Mouse (Mus musculus): ENCODE results near the gene Rcsd1. TPM values are rescaled to one million over a fixed set of nuclear protein-coding genes. Genes with fewer than 3 reads are reported as not detected.

The Rcsd1 gene
- polyA plus RNA-seq, 1 experiment: 4.6 TPM

DNA sequence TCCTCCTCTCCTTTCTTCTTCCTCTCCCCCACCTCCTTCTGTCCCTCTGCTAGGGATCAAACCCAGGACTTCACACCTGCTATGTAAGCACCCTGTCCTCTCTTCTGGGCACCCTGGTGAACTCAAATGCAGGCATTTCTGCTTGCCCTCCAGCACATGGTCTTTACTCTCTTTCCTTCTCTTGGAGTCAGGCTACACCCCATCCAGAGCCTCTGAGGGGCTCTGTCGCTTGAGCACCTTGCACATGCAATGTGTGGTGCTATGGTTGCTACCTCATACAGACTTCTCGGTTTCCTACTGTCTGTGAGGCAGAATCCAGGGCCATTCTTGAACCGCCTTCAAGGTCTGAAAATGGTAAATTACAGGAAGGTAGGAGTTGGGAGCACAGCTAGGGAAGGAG, 4.7 kb downstream of the Rcsd1 start:
- no peak for DNase-seq
- H3K27ac ChIP-seq (ENCODE audit: insufficient read depth, low read length): no peak overlapping the region
- no peak overlapping the region for H3K4me3 ChIP-seq (replicated peaks; ENCODE audit: insufficient read depth, low read depth, low read length)
- H3K4me1 ChIP-seq (ENCODE audit: control insufficient read depth, insufficient read depth, low read length): no peaks in the 10 kb centered on the region; the same call in 1 of the 2 replicates
- no peaks in the 10 kb centered on the region for H3K27me3 ChIP-seq (ENCODE audit: control insufficient read depth, insufficient read depth, low read length)
- TF ChIP-seq CTCF (IDR thresholded peaks at IDR 0.05; ENCODE audit: borderline replicate concordance, insufficient read depth, low read depth, low read length) (no peak), POLR2A (IDR thresholded peaks at IDR 0.05; ENCODE audit: borderline replicate concordance, insufficient read depth, low read length) (no peak)
- 94% methylated on average over 3 of the region's 3 CpGs for WGBS

GRCm38 (mm10) chr1:165702221-165703031, 7.1 kb downstream of the Rcsd1 start:
- TF ChIP-seq POLR2A (IDR thresholded peaks at IDR 0.05; ENCODE audit: borderline replicate concordance, insufficient read depth, low read length) (no peak), CTCF (IDR thresholded peaks at IDR 0.05; ENCODE audit: borderline replicate concordance, insufficient read depth, low read depth, low read length) (no peak)
- H3K27me3 ChIP-seq (ENCODE audit: control insufficient read depth, insufficient read depth, low read length): no peaks in the 10 kb centered on the region
- no peak for DNase-seq
- H3K4me1 ChIP-seq (ENCODE audit: control insufficient read depth, insufficient read depth, low read length): no peaks in the 10 kb centered on the region; the same call in 1 of the 2 replicates
- H3K4me3 ChIP-seq (replicated peaks; ENCODE audit: insufficient read depth, low read depth, low read length): no peak overlapping the region
- no peak overlapping the region for H3K27ac ChIP-seq (ENCODE audit: insufficient read depth, low read length)
- WGBS: 20% methylated on average over 19 of the region's 19 CpGs

GRCm38 (mm10) chr1:165701562-165701961, 8.0 kb downstream of the Rcsd1 start:
- Histone ChIP-seq H3K4me3 (replicated peaks; ENCODE audit: insufficient read depth, low read depth, low read length) (no peak overlapping the region), H3K4me1 (ENCODE audit: control insufficient read depth, insufficient read depth, low read length) (no peaks in the 10 kb centered on the region; the same call in 1 of the 2 replicates), H3K27ac (ENCODE audit: insufficient read depth, low read length) (no peak overlapping the region), H3K27me3 (ENCODE audit: control insufficient read depth, insufficient read depth, low read length) (no peaks in the 10 kb centered on the region)
- no peak for TF ChIP-seq CTCF (IDR thresholded peaks at IDR 0.05; ENCODE audit: borderline replicate concordance, insufficient read depth, low read depth, low read length)
- TF ChIP-seq POLR2A (IDR thresholded peaks at IDR 0.05; ENCODE audit: borderline replicate concordance, insufficient read depth, low read length): no peak
- 85% methylated on average over 9 of the region's 9 CpGs for WGBS
- DNase-seq: no peak

GRCm38 (mm10) chr1:165700933-165701518, 8.5 kb downstream of the Rcsd1 start:
- no peak for TF ChIP-seq CTCF (IDR thresholded peaks at IDR 0.05; ENCODE audit: borderline replicate concordance, insufficient read depth, low read depth, low read length)
- TF ChIP-seq POLR2A (IDR thresholded peaks at IDR 0.05; ENCODE audit: borderline replicate concordance, insufficient read depth, low read length): no peak
- no peaks in the 10 kb centered on the region; the same call in 1 of the 2 replicates for H3K4me1 ChIP-seq (ENCODE audit: control insufficient read depth, insufficient read depth, low read length)
- H3K4me3 ChIP-seq (replicated peaks; ENCODE audit: insufficient read depth, low read depth, low read length): no peak overlapping the region
- WGBS: 92% methylated on average over 6 of the region's 6 CpGs
- no peak for DNase-seq
- no peak overlapping the region for H3K27ac ChIP-seq (ENCODE audit: insufficient read depth, low read length)
- no peaks in the 10 kb centered on the region for H3K27me3 ChIP-seq (ENCODE audit: control insufficient read depth, insufficient read depth, low read length)

DNA sequence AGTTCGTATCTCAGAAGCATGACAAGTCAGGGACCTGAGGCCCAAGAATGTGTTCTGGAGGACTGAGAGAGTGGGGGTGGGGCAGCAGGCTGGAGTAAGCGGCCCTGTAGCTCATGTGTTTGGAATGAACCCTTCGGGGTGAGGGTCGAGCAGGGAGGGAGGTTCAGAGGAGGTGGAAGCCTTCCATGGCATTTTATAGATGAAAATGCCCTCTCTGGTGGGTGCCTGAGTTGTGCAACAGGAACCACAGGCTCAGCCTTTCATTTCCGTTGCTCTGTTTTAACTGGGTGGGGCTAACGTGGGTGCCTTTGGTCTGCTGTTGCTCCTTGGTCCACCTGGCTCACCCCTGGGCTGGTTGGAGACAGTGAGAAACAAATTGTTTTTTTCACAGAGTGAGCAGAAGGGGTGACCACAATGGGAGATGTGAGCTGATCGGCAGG, 9.2 kb downstream of the Rcsd1 start:
- DNase-seq: no peak
- TF ChIP-seq POLR2A (IDR thresholded peaks at IDR 0.05; ENCODE audit: borderline replicate concordance, insufficient read depth, low read length): no peak
- TF ChIP-seq CTCF (IDR thresholded peaks at IDR 0.05; ENCODE audit: borderline replicate concordance, insufficient read depth, low read depth, low read length): no peak
- no peaks in the 10 kb centered on the region for H3K27me3 ChIP-seq (ENCODE audit: control insufficient read depth, insufficient read depth, low read length)
- no peak overlapping the region for H3K4me3 ChIP-seq (replicated peaks; ENCODE audit: insufficient read depth, low read depth, low read length)
- H3K27ac ChIP-seq (ENCODE audit: insufficient read depth, low read length): no peak overlapping the region
- H3K4me1 ChIP-seq (ENCODE audit: control insufficient read depth, insufficient read depth, low read length): no peaks in the 10 kb centered on the region; the same call in 1 of the 2 replicates
- WGBS: 68% methylated on average over 7 of the region's 7 CpGs

DNA sequence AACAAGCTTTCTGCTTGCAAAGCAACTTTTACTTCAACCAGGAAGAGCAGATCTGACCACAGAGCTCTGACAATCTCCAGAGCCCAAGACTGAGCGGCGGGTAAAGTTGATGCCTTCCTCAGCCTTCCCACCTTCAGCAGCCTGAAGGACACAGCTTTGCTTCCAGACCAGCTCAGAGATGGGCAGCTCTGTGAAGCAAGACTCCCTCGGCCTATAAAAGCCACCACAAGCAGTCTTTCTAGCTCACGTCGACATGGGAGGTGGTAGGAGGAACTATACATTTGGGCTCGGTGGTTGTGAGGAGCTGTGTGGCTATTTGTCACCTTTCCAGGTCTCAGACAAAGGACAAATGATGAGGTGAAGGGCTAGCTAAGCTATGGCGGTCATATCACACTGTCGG, 11.9 kb downstream of the Rcsd1 start:
- no peak for DNase-seq
- 86% methylated on average over 8 of the region's 8 CpGs for WGBS
- Histone ChIP-seq H3K4me3 (replicated peaks; ENCODE audit: insufficient read depth, low read depth, low read length) (no peak overlapping the region), H3K27me3 (ENCODE audit: control insufficient read depth, insufficient read depth, low read length) (no peaks in the 10 kb centered on the region), H3K4me1 (ENCODE audit: control insufficient read depth, insufficient read depth, low read length) (no peaks in the 10 kb centered on the region), H3K27ac (ENCODE audit: insufficient read depth, low read length) (no peak overlapping the region)
- TF ChIP-seq POLR2A (IDR thresholded peaks at IDR 0.05; ENCODE audit: borderline replicate concordance, insufficient read depth, low read length) (no peak), CTCF (IDR thresholded peaks at IDR 0.05; ENCODE audit: borderline replicate concordance, insufficient read depth, low read depth, low read length) (no peak)

DNA sequence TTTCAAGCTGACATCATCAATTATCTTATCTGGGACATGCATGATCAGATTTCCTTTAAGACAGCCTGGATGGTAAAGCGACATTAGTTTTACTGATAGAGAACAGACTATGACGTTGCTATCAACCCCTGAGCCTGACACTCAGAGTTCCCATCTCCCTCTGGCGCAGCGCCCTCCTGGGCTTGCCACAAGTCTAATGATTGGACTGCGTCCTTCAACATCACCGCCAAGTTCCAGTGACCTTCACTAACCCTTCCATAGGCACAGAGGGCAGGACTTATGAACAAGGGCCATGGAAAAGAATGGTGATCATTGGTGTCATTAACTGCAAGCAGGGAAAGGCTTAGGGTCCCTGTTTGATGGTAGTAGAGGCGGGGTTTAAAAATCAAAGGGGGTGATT, 12.7 kb downstream of the Rcsd1 start:
- Histone ChIP-seq H3K4me1 (ENCODE audit: control insufficient read depth, insufficient read depth, low read length) (no peaks in the 10 kb centered on the region), H3K27ac (ENCODE audit: insufficient read depth, low read length) (no peak overlapping the region), H3K27me3 (ENCODE audit: control insufficient read depth, insufficient read depth, low read length) (no peaks in the 10 kb centered on the region), H3K4me3 (replicated peaks; ENCODE audit: insufficient read depth, low read depth, low read length) (no peak overlapping the region)
- no peak for DNase-seq
- TF ChIP-seq CTCF (IDR thresholded peaks at IDR 0.05; ENCODE audit: borderline replicate concordance, insufficient read depth, low read depth, low read length): no peak
- no peak for TF ChIP-seq POLR2A (IDR thresholded peaks at IDR 0.05; ENCODE audit: borderline replicate concordance, insufficient read depth, low read length)
- WGBS: 81% methylated on average over 7 of the region's 7 CpGs

GRCm38 (mm10) chr1:165696040-165696439, 13.5 kb downstream of the Rcsd1 start:
- 87% methylated on average over 5 of the region's 5 CpGs for WGBS
- no peaks in the 10 kb centered on the region for H3K27me3 ChIP-seq (ENCODE audit: control insufficient read depth, insufficient read depth, low read length)
- no peak for DNase-seq
- no peak for TF ChIP-seq CTCF (IDR thresholded peaks at IDR 0.05; ENCODE audit: borderline replicate concordance, insufficient read depth, low read depth, low read length)
- TF ChIP-seq POLR2A (IDR thresholded peaks at IDR 0.05; ENCODE audit: borderline replicate concordance, insufficient read depth, low read length): no peak
- H3K4me1 ChIP-seq (ENCODE audit: control insufficient read depth, insufficient read depth, low read length): no peaks in the 10 kb centered on the region
- no peak overlapping the region for H3K27ac ChIP-seq (ENCODE audit: insufficient read depth, low read length)
- no peak overlapping the region for H3K4me3 ChIP-seq (replicated peaks; ENCODE audit: insufficient read depth, low read depth, low read length)

All from cerebellum, adult 2 months (tissue).